Mouse (Mus musculus) liver, embryonic 15.5 days (tissue): ENCODE data around the gene Elovl5. TPM values are rescaled to one million over a fixed set of nuclear protein-coding genes. Genes with fewer than 3 reads are reported as not detected.
A peak's percentile ranks its signal among the peaks of the same experiment; 100 is the strongest.

Experiments used
- ATAC-seq: fragments of 200-750 bp; cut with Nextera tagmentation; 2 replicates; pipeline ENCODE4 v1.8.0; 2017; ENCODE audit warnings: moderate number of reproducible peaks, mild to moderate bottlenecking, moderate library complexity; ENCODE audit not compliant: insufficient read depth
- H3K27ac ChIP-seq: fragments of 300-500 bp; sonication (generic); replicated peaks from 2 replicates; pipeline ENCODE4 v1.5.1; 2015; ENCODE audit warnings: mild to moderate bottlenecking, inconsistent platforms
- H3K27me3 ChIP-seq: fragments of 300-500 bp; sonication (generic); 2 replicates; pipeline ENCODE4 v1.6.1; 2015; ENCODE audit warnings: mild to moderate bottlenecking, inconsistent platforms
- H3K36me3 ChIP-seq: fragments of 300-500 bp; sonication (generic); replicated peaks from 2 replicates; pipeline ENCODE4 v1.6.1; 2015; ENCODE audit warnings: moderate library complexity, mild to moderate bottlenecking, inconsistent platforms
- H3K4me1 ChIP-seq: fragments of 300-500 bp; sonication (generic); replicated peaks from 2 replicates; pipeline ENCODE4 v1.6.1; 2015; ENCODE audit warnings: inconsistent platforms
- H3K4me2 ChIP-seq: fragments of 300-500 bp; sonication (generic); 2 replicates; pipeline ENCODE4 v1.6.1; 2015; ENCODE audit warnings: moderate library complexity, mild to moderate bottlenecking, inconsistent platforms
- H3K4me3 ChIP-seq: fragments of 300-500 bp; sonication (generic); replicated peaks from 2 replicates; pipeline ENCODE4 v1.5.1; 2015; ENCODE audit warnings: mild to moderate bottlenecking, inconsistent platforms
- H3K9ac ChIP-seq: fragments of 300-500 bp; sonication (generic); 2 replicates; pipeline ENCODE4 v1.6.1; 2015; ENCODE audit warnings: moderate library complexity, mild to moderate bottlenecking, inconsistent platforms
- H3K9me3 ChIP-seq: fragments of 300-500 bp; sonication (generic); replicated peaks from 2 replicates; pipeline ENCODE4 v1.6.1; 2016; ENCODE audit warnings: inconsistent platforms
- WGBS: fragments of 180-500 bp; shearing (Covaris S2); methylation state at CpG from one replicate; pipeline ENCODE4 v1.1.7; 2015; ENCODE audit warnings: mixed read lengths; ENCODE audit not compliant: insufficient replicate concordance; 5-methylcytosine and 5-hydroxymethylcytosine counted together
- polyA plus RNA-seq: library from polyadenylated mRNA; unstranded; fragments of >200 nt; fragmentation: Nextera tagmentation; extraction: Ambion mirVana; gene quantifications from 2 replicates; pipeline ENCODE4 v1.2.1, GENCODE M21; 2015

The Elovl5 gene
- polyA plus RNA-seq, result 17.9 and 19.5 TPM in 2 replicates

- H3K4me1 ChIP-seq, result peaks cover 43% of the 10 kb centered on the region
- WGBS, result under 1% methylated on average over 42 of the region's 42 CpGs
- peak within 1 kb of the TSS; percentile 57 for H3K27ac ChIP-seq
These were observed at the start of gene Elovl5 for GRCm38 (mm10) chr9:77917074-77917621. TSS of gene Elovl5 (plus strand) at chr9:77917364.

DNA sequence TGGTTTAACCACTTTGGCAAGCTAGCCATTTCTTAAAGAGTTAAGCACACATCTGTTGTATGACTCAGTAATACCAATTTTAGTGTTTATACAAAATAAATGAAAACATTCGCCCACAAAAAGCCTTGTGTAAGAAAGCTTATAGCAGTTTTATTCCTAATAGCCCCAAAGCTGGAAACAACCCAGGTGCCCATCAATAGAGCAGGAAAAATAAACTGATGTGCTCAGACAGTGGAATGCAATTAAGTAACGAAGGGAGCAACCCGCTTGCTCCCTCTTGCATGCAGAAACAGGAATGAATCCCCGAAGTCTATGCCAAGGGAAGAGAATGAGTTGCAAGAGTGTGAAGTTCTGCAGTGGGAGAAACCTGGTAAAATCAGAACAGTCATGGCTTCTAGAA lies 25.7 kb upstream of the Elovl5 start:
- Histone ChIP-seq H3K27ac (no peak overlapping the region), H3K4me1 (no peaks in the 10 kb centered on the region), H3K36me3 (no peaks in the 10 kb centered on the region), H3K4me3 (no peak overlapping the region), H3K27me3 (no peaks in the 10 kb centered on the region), H3K4me2 (no peak overlapping the region), H3K9me3 (no peaks in the 10 kb centered on the region), H3K9ac (no peak overlapping the region)
- ATAC-seq, result no peak
- WGBS, result 57% methylated on average over 4 of the region's 4 CpGs

More at GRCm38 (mm10) chr9:77917074-77917621, at the start of gene Elovl5:
- peak; percentile 87 for ATAC-seq
- Histone ChIP-seq H3K36me3 (no peaks in the 10 kb centered on the region), H3K4me2 (peak within 1 kb of the TSS; percentile 97), H3K4me3 (peak within 1 kb of the TSS; percentile 73), H3K9ac (peak within 1 kb of the TSS; percentile 65), H3K9me3 (no peaks in the 10 kb centered on the region), H3K27me3 (peaks cover 16% of the 10 kb centered on the region)

DNA sequence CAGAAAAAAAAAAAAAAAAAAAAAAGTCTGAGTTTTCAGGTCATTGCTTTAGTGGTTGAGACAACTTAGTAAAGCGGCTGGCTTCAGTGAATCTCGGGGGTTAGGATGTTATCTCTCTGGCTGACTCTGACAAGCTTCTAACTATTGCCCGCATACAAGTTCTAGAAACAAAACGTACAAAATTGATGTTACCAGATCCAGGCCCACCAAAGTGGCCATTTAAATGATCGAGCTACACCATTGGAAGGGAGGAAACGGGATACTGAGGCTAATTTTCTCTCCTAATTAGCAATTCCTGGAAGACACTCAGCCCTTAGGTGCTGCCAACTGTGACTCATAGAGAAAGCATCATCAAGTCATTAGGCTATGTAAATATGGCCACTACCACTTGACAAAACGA lies 18.6 kb upstream of the Elovl5 start:
- Histone ChIP-seq H3K27me3 (no peaks in the 10 kb centered on the region; the same call in 1 of the 2 replicates), H3K4me2 (no peak overlapping the region), H3K9me3 (no peaks in the 10 kb centered on the region), H3K36me3 (no peaks in the 10 kb centered on the region), H3K9ac (no peak overlapping the region), H3K4me1 (no peaks in the 10 kb centered on the region), H3K27ac (no peak overlapping the region), H3K4me3 (no peak overlapping the region)
- WGBS, result 48% methylated on average over 7 of the region's 7 CpGs
- ATAC-seq, result no peak

DNA sequence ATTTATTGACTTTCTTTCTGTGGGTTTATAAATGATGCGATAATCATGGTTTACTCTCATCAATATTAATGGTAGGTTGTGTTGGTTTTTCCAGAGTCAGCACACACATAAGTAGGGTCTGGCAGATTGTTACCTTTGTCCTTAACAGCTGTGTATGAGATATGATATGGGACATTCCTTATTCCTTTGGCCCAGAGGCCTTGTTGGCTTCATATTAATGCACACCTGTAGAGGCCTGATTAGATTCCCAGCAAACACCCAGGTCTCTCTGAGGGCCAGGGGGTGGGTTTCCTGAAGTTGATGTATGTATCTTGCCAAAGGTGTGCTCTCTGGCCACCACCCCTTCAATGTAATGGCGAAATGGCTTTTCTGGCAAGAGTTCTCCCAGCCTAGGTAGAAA lies 13.0 kb upstream of the Elovl5 start:
- no peak overlapping the region for H3K9ac ChIP-seq
- H3K27me3 ChIP-seq, result no peaks in the 10 kb centered on the region; the same call in 1 of the 2 replicates
- no peaks in the 10 kb centered on the region for H3K36me3 ChIP-seq
- no peak for ATAC-seq
- no peak overlapping the region for H3K4me2 ChIP-seq
- no peak overlapping the region for H3K4me3 ChIP-seq
- 76% methylated on average over 2 of the region's 2 CpGs for WGBS
- H3K27ac ChIP-seq, result no peak overlapping the region
- no peaks in the 10 kb centered on the region for H3K9me3 ChIP-seq
- H3K4me1 ChIP-seq, result no peaks in the 10 kb centered on the region

DNA sequence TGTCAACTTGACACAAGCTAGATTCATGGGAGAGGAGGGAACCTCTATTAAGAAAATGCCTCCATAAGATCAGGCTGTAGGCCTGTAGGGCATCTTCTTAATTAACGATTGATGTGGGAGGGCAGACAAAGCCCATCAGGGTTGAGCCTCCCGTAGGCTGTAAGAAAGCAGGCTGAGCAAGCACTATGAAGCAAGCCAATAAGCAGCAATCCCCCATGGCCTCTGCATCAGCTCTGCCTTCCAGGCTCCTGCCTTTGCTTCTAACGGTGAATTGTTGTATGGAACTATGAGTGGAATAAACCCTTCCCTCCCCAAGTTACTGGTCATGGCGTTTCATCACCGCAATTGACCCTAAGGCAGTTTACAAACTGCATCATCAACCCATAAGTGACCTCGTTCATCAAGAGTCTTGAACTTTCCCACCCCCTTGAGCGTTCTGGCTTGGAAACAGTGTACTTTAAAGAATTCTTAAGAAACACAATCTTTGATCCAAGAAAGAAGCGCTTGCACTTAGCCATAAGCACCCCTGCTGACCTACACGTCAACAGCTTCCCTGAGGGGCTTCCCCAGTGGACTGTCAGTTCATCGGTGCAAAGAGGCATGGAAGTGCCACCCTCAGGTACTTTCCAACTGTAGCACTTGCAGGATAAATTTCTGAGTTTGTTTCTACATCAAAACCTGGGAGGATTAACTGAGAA lies 7.4 kb upstream of the Elovl5 start:
- Histone ChIP-seq H3K4me3 (peak overlapping the region; percentile 69), H3K27me3 (no peaks in the 10 kb centered on the region), H3K4me1 (peaks cover 30% of the 10 kb centered on the region), H3K27ac (no peak overlapping the region; the same call in 1 of the 2 replicates), H3K9ac (no peak overlapping the region), H3K4me2 (peak overlapping the region; percentile 91), H3K36me3 (no peaks in the 10 kb centered on the region), H3K9me3 (no peaks in the 10 kb centered on the region)
- ATAC-seq, result no peak
- WGBS, result 46% methylated on average over 10 of the region's 10 CpGs

DNA sequence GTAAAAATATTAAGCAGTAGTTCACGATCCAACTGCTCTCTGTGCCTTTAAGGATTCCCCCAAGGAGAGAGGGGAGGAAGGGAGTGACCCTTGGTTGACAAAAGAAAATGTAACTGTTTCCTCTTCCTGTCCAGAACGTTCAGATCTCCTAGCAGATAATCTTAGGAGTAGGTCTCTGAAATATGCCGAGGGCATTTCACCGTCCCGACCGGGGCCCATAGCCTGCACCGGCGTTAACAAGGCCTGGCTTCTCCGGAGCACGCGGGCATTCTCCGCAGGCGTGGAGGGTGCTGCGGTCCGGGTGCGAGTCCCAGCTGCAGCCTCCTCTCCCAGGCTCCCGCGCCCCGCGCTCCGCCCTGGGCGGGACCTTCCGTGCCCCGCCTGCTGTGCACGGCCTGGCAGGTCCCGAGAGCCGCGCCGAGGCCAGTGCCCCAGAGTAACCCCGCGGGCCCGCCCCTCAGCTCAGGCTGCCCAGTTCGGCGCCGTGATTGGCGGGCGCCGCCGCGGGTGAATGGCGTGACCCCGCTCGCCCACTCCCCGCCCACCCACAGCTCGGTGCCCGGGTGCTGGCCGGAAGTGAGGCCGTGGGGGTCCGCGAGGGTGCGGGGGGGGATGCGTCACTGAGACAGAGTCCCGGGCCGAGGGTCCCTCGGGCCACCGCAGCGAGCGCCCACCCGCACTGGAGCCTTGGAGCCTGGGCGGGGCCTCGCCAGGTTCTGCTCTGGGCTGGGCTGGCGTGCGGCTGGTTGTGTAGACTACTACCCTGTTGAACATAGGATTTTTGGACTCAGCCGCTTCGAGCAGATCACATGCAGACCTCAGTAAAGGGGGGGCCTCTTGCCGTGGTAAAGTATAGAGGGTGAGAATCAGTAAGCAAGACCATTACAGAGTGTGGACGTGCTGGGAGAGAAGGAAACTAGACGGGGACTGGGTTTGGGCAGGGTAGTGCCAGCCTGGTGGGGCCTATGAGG lies 6.6 kb upstream of the Elovl5 start:
- Histone ChIP-seq H3K4me1 (peaks cover 30% of the 10 kb centered on the region), H3K27me3 (no peaks in the 10 kb centered on the region), H3K27ac (peak overlapping the region; percentile 89), H3K9ac (peak overlapping the region; percentile 67), H3K9me3 (no peaks in the 10 kb centered on the region), H3K4me2 (peak overlapping the region; percentile 91), H3K4me3 (peak overlapping the region; percentile 69), H3K36me3 (no peaks in the 10 kb centered on the region)
- ATAC-seq, result peak; percentile 100
- under 1% methylated on average over 66 of the region's 68 CpGs for WGBS

GRCm38 (mm10) chr9:77911508-77912229 lies 5.5 kb upstream of the Elovl5 start:
- ATAC-seq, result no peak
- H3K4me3 ChIP-seq, result peak overlapping the region; percentile 69
- H3K36me3 ChIP-seq, result no peaks in the 10 kb centered on the region
- H3K4me1 ChIP-seq, result peaks cover 30% of the 10 kb centered on the region
- 23% methylated on average over 7 of the region's 7 CpGs for WGBS
- peak overlapping the region; percentile 91 for H3K4me2 ChIP-seq
- H3K9ac ChIP-seq, result peak overlapping the region; percentile 67; the same call in 1 of the 2 replicates
- H3K27me3 ChIP-seq, result peaks cover 2% of the 10 kb centered on the region; the same call in 1 of the 2 replicates
- H3K27ac ChIP-seq, result peak overlapping the region; percentile 89
- no peaks in the 10 kb centered on the region for H3K9me3 ChIP-seq

DNA sequence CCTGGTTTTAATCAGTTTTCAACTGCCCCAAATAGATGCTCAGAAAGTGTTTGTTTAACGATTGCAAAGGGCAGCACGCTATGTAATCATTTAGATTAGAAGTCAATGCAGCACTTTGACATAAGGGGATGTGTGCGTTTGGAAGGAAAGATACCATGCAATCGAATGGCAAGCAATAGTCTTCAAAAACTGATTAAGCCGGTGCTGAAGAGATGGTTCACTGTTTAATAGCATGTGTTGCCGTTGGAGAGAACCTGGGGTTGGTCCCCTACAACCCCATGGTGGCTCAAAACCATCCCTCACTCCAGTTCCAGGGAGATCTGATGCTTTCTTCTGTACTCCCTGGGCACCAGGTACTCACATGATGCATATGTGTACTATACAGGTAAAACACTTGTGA lies 4.9 kb upstream of the Elovl5 start:
- peaks cover 8% of the 10 kb centered on the region; the same call in 1 of the 2 replicates for H3K27me3 ChIP-seq
- ATAC-seq, result no peak
- peaks cover 36% of the 10 kb centered on the region for H3K4me1 ChIP-seq
- H3K9me3 ChIP-seq, result no peaks in the 10 kb centered on the region
- H3K4me2 ChIP-seq, result peak overlapping the region; percentile 91
- no peaks in the 10 kb centered on the region for H3K36me3 ChIP-seq
- peak overlapping the region; percentile 48 for H3K27ac ChIP-seq
- H3K9ac ChIP-seq, result no peak overlapping the region
- WGBS, result 43% methylated on average over 6 of the region's 6 CpGs
- H3K4me3 ChIP-seq, result no peak overlapping the region

DNA sequence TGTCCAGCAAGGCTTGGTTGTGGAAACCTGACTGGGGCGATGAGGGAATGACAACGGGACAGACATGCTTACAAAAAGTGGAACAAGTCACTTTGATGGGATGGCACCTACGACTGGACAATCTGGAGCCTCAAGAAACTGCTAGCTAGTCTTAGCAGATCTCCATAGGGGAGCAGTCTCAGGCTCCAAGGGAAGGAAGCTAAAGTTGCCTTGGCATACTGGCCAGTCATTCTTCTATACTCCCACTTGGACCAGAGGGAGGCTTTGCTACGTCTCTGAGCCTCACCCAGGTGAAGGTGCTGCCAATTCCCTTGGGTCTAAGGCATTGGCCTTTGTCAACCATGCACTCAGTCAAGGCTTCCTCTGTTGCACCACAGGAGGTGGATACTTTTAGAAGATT lies 2.5 kb upstream of the Elovl5 start:
- Histone ChIP-seq H3K9me3 (no peaks in the 10 kb centered on the region), H3K4me2 (no peak overlapping the region), H3K4me3 (no peak overlapping the region), H3K4me1 (peaks cover 58% of the 10 kb centered on the region), H3K9ac (no peak overlapping the region), H3K27me3 (peaks cover 16% of the 10 kb centered on the region), H3K27ac (no peak overlapping the region), H3K36me3 (no peaks in the 10 kb centered on the region)
- no peak for ATAC-seq
- 63% methylated on average over 4 of the region's 4 CpGs for WGBS

DNA sequence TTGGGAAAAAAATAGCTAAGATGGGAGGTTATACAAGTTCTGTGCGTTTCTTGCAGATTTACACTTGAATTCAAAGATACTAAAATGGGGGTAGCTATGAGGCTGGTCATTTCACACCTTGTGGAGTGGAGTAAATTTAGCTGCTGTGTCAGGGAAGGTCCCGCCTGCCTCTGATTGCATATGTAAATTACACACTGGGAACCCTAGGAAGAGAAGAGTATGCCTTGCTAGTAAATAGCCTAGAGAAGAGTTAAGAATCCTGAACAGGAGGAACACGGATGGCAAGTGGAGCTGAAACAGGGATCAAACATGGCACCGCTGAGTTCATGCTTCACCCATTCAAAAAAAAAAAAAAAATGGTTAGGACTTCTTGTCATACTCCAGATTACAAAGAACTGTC lies 1.4 kb upstream of the Elovl5 start:
- H3K9ac ChIP-seq, result no peak overlapping the region
- no peak overlapping the region for H3K4me2 ChIP-seq
- peaks cover 53% of the 10 kb centered on the region for H3K4me1 ChIP-seq
- H3K27me3 ChIP-seq, result peaks cover 16% of the 10 kb centered on the region
- no peak overlapping the region for H3K27ac ChIP-seq
- no peaks in the 10 kb centered on the region for H3K36me3 ChIP-seq
- 47% methylated on average over 4 of the region's 4 CpGs for WGBS
- no peak overlapping the region for H3K4me3 ChIP-seq
- H3K9me3 ChIP-seq, result no peaks in the 10 kb centered on the region
- ATAC-seq, result no peak
